Mouse (Mus musculus): ENCODE data around the gene Skor1. TPM values are rescaled to one million over a fixed set of nuclear protein-coding genes. Genes with fewer than 3 reads are reported as not detected.

Gene Skor1
- 0.06 TPM in 1 of 2 replicates, not detected in the other for polyA plus RNA-seq (2015; fragmentation: Nextera tagmentation; extraction: Ambion mirVana)

- peak within 1 kb of the TSS; percentile 49 for H3K4me3 ChIP-seq
- H3K36me3 ChIP-seq: no peaks in the 10 kb centered on the region
- no peak for ATAC-seq (ENCODE audit: low FRiP score, low read depth)
- WGBS: under 1% methylated on average over 78 of the region's 108 CpGs
- H3K4me1 ChIP-seq: peaks cover 50% of the 10 kb centered on the region
- no peak within 1 kb of the TSS for H3K27ac ChIP-seq
- peaks cover 100% of the 10 kb centered on the region for H3K27me3 ChIP-seq
- H3K4me2 ChIP-seq (replicated peaks): peak within 1 kb of the TSS; percentile 85
- H3K9me3 ChIP-seq: peaks cover 6% of the 10 kb centered on the region
- peak within 1 kb of the TSS; percentile 25; the same call in 1 of the 2 replicates for H3K9ac ChIP-seq
Measured at GRCm38 (mm10) chr9:63148410-63149371, at the start of gene Skor1. Gene Skor1, minus strand, starts transcription at chr9:63148961.

GRCm38 (mm10) chr9:63197252-63197651, 48.5 kb upstream of the Skor1 start:
- 8% methylated on average over 8 of the region's 8 CpGs for WGBS
- Histone ChIP-seq H3K27ac (no peak overlapping the region), H3K4me2 (replicated peaks) (peak overlapping the region; percentile 29), H3K36me3 (peaks cover 22% of the 10 kb centered on the region), H3K9me3 (0 out of 2 replicates have a peak, but pooled peaks cover 3% of the 10 kb centered on the region), H3K9ac (peak overlapping the region; percentile 2; the same call in 1 of the 2 replicates), H3K4me1 (peaks cover 55% of the 10 kb centered on the region), H3K27me3 (no peaks in the 10 kb centered on the region), H3K4me3 (no peak overlapping the region)
- no peak for ATAC-seq (ENCODE audit: low FRiP score, low read depth)

GRCm38 (mm10) chr9:63196114-63196682, 47.4 kb upstream of the Skor1 start:
- 26% methylated on average over 8 of the region's 8 CpGs for WGBS
- Histone ChIP-seq H3K27me3 (no peaks in the 10 kb centered on the region), H3K9me3 (no peaks in the 10 kb centered on the region), H3K4me3 (no peak overlapping the region), H3K9ac (no peak overlapping the region), H3K27ac (no peak overlapping the region), H3K4me2 (replicated peaks) (no peak overlapping the region), H3K36me3 (peaks cover 11% of the 10 kb centered on the region), H3K4me1 (peaks cover 55% of the 10 kb centered on the region)
- no peak for ATAC-seq (ENCODE audit: low FRiP score, low read depth)

- peaks cover 13% of the 10 kb centered on the region for H3K36me3 ChIP-seq
- 24% methylated on average over 4 of the region's 4 CpGs for WGBS
- H3K4me2 ChIP-seq (replicated peaks): no peak overlapping the region
- ATAC-seq (ENCODE audit: low FRiP score, low read depth): no peak
- H3K4me3 ChIP-seq: no peak overlapping the region
- no peaks in the 10 kb centered on the region for H3K27me3 ChIP-seq
- peaks cover 55% of the 10 kb centered on the region for H3K4me1 ChIP-seq
- H3K27ac ChIP-seq: no peak overlapping the region
- no peak overlapping the region for H3K9ac ChIP-seq
- no peaks in the 10 kb centered on the region for H3K9me3 ChIP-seq
Measured at GRCm38 (mm10) chr9:63195523-63195922, 46.8 kb upstream of the Skor1 start.

GRCm38 (mm10) chr9:63194791-63195190, 46.0 kb upstream of the Skor1 start:
- WGBS: 44% methylated on average over 9 of the region's 9 CpGs
- Histone ChIP-seq H3K4me2 (replicated peaks) (no peak overlapping the region), H3K9me3 (no peaks in the 10 kb centered on the region), H3K36me3 (peaks cover 19% of the 10 kb centered on the region), H3K27ac (no peak overlapping the region), H3K9ac (no peak overlapping the region), H3K4me1 (peaks cover 55% of the 10 kb centered on the region), H3K27me3 (no peaks in the 10 kb centered on the region), H3K4me3 (no peak overlapping the region)
- 0 out of 2 replicates have a peak, but pooled peaks have one; percentile 24 for ATAC-seq (ENCODE audit: low FRiP score, low read depth)

GRCm38 (mm10) chr9:63192809-63193208, 44.0 kb upstream of the Skor1 start:
- no peak for ATAC-seq (ENCODE audit: low FRiP score, low read depth)
- Histone ChIP-seq H3K27me3 (no peaks in the 10 kb centered on the region), H3K36me3 (peaks cover 27% of the 10 kb centered on the region), H3K27ac (no peak overlapping the region), H3K9me3 (no peaks in the 10 kb centered on the region), H3K4me1 (peaks cover 54% of the 10 kb centered on the region), H3K9ac (no peak overlapping the region), H3K4me2 (replicated peaks) (no peak overlapping the region), H3K4me3 (no peak overlapping the region)
- WGBS: 65% methylated on average over 4 of the region's 4 CpGs

- H3K36me3 ChIP-seq: peaks cover 29% of the 10 kb centered on the region
- H3K27ac ChIP-seq: no peak overlapping the region
- H3K4me3 ChIP-seq: no peak overlapping the region
- no peak for ATAC-seq (ENCODE audit: low FRiP score, low read depth)
- H3K4me1 ChIP-seq: peaks cover 33% of the 10 kb centered on the region
- H3K9me3 ChIP-seq: no peaks in the 10 kb centered on the region
- H3K9ac ChIP-seq: 0 out of 2 replicates have a peak overlapping the region, but pooled peaks have one; percentile 2
- 27% methylated on average over 7 of the region's 7 CpGs for WGBS
- H3K27me3 ChIP-seq: peaks cover 6% of the 10 kb centered on the region; the same call in 1 of the 2 replicates
- no peak overlapping the region for H3K4me2 ChIP-seq (replicated peaks)
Measured at GRCm38 (mm10) chr9:63187310-63187709, 38.5 kb upstream of the Skor1 start.

GRCm38 (mm10) chr9:63185249-63185648, 36.5 kb upstream of the Skor1 start:
- no peak overlapping the region for H3K4me3 ChIP-seq
- no peak for ATAC-seq (ENCODE audit: low FRiP score, low read depth)
- no peak overlapping the region for H3K4me2 ChIP-seq (replicated peaks)
- no peak overlapping the region for H3K9ac ChIP-seq
- H3K36me3 ChIP-seq: peaks cover 23% of the 10 kb centered on the region
- H3K27ac ChIP-seq: no peak overlapping the region
- H3K27me3 ChIP-seq: peaks cover 6% of the 10 kb centered on the region; the same call in 1 of the 2 replicates
- H3K9me3 ChIP-seq: no peaks in the 10 kb centered on the region
- peaks cover 46% of the 10 kb centered on the region for H3K4me1 ChIP-seq
- 88% methylated on average over 7 of the region's 7 CpGs for WGBS

GRCm38 (mm10) chr9:63183864-63184263, 35.1 kb upstream of the Skor1 start:
- WGBS: 62% methylated on average over 7 of the region's 7 CpGs

GRCm38 (mm10) chr9:63182306-63182960, 33.7 kb upstream of the Skor1 start:
- Histone ChIP-seq H3K4me3 (no peak overlapping the region), H3K4me2 (replicated peaks) (0 out of 2 replicates have a peak overlapping the region, but pooled peaks have one; percentile 4), H3K27me3 (peaks cover 9% of the 10 kb centered on the region; the same call in 1 of the 2 replicates), H3K9ac (no peak overlapping the region), H3K27ac (no peak overlapping the region), H3K4me1 (peaks cover 36% of the 10 kb centered on the region), H3K9me3 (no peaks in the 10 kb centered on the region), H3K36me3 (peaks cover 21% of the 10 kb centered on the region)
- 25% methylated on average over 14 of the region's 14 CpGs for WGBS
- ATAC-seq (ENCODE audit: low FRiP score, low read depth): no peak

More at GRCm38 (mm10) chr9:63183864-63184263, 35.1 kb upstream of the Skor1 start:
- Histone ChIP-seq H3K4me1 (peaks cover 46% of the 10 kb centered on the region), H3K4me3 (no peak overlapping the region), H3K4me2 (replicated peaks) (no peak overlapping the region), H3K9me3 (no peaks in the 10 kb centered on the region), H3K27me3 (peaks cover 9% of the 10 kb centered on the region; the same call in 1 of the 2 replicates), H3K36me3 (peaks cover 21% of the 10 kb centered on the region), H3K27ac (no peak overlapping the region), H3K9ac (no peak overlapping the region)
- ATAC-seq (ENCODE audit: low FRiP score, low read depth): no peak

GRCm38 (mm10) chr9:63181337-63182178, 32.8 kb upstream of the Skor1 start:
- 0 out of 2 replicates have a peak overlapping the region, but pooled peaks have one; percentile 15 for H3K9ac ChIP-seq
- H3K9me3 ChIP-seq: no peaks in the 10 kb centered on the region
- no peak overlapping the region for H3K4me3 ChIP-seq
- H3K4me2 ChIP-seq (replicated peaks): no peak overlapping the region
- H3K4me1 ChIP-seq: peaks cover 29% of the 10 kb centered on the region
- H3K27ac ChIP-seq: no peak overlapping the region
- H3K36me3 ChIP-seq: peaks cover 21% of the 10 kb centered on the region
- peaks cover 9% of the 10 kb centered on the region; the same call in 1 of the 2 replicates for H3K27me3 ChIP-seq
- WGBS: 43% methylated on average over 11 of the region's 11 CpGs
- ATAC-seq (ENCODE audit: low FRiP score, low read depth): no peak

Measured in limb, embryonic 13.5 days (tissue).